Mouse (Mus musculus): ENCODE measurements around the gene Alg9. TPM values are rescaled to one million over a fixed set of nuclear protein-coding genes. Genes with fewer than 3 reads are reported as not detected.

Alg9 gene
- polyA plus RNA-seq, 1 experiment from 2014 or later = 60.6 TPM

DNA sequence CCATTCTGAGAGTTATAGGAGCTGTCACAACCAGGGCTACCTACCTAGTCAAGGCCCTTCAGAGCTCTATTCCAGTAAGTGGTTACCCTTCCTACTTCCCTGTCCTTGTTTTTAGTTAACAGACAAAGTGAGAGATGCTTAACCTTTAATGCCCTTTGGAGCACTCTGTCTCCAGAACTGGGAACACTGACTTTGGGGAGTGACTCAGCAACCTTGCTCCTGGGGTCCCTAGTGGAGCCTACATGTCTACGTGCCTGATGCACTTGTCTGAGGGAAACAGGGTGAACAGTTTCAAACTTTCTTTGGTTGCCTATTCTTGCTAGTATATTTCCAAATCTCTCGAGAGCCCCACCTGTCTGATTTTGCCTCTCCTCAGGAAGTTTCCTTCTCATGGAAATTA lies 32.1 kb upstream of the Alg9 start:
- H3K4me1 ChIP-seq (replicated peaks) = peaks cover 17% of the 10 kb centered on the region
- no peaks in the 10 kb centered on the region for H3K36me3 ChIP-seq
- ATAC-seq (ENCODE audit: low FRiP score, low read depth) = no peak
- no peak overlapping the region for H3K4me2 ChIP-seq
- H3K27ac ChIP-seq (replicated peaks) = no peak overlapping the region
- WGBS = 82% methylated on average over 2 of the region's 2 CpGs
- H3K9me3 ChIP-seq = no peaks in the 10 kb centered on the region
- H3K4me3 ChIP-seq = no peak overlapping the region
- peaks cover 7% of the 10 kb centered on the region; the same call in 1 of the 2 replicates for H3K27me3 ChIP-seq
- no peak overlapping the region for H3K9ac ChIP-seq

DNA sequence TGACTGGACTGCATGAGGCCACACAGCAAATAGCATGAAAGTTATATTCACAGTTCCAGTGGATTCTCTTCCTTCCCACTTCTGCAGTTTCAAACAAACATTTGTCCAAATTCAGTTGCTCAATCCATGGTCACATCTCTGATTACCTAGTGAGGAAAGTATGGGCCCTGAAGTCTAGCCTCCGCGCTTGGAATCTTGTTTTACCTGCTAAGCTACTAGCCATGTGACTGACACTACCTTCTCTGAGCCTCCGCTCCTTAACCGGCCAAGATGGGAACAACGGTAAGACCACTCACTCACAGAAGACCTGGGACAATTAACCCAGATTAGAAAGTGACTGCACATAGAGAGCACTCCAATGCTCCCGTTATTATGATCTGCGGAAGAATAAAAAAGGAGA lies 29.0 kb upstream of the Alg9 start:
- ATAC-seq (ENCODE audit: low FRiP score, low read depth) = no peak
- Histone ChIP-seq H3K9me3 (no peaks in the 10 kb centered on the region), H3K9ac (peak overlapping the region; percentile 29; the same call in 1 of the 2 replicates), H3K27me3 (0 out of 2 replicates have a peak, but pooled peaks cover 7% of the 10 kb centered on the region), H3K4me3 (peak overlapping the region; percentile 36), H3K4me1 (replicated peaks) (peaks cover 5% of the 10 kb centered on the region; the same call in 1 of the 2 replicates), H3K27ac (replicated peaks) (no peak overlapping the region), H3K4me2 (peak overlapping the region; percentile 64), H3K36me3 (no peaks in the 10 kb centered on the region)
- 17% methylated on average over 7 of the region's 7 CpGs for WGBS

DNA sequence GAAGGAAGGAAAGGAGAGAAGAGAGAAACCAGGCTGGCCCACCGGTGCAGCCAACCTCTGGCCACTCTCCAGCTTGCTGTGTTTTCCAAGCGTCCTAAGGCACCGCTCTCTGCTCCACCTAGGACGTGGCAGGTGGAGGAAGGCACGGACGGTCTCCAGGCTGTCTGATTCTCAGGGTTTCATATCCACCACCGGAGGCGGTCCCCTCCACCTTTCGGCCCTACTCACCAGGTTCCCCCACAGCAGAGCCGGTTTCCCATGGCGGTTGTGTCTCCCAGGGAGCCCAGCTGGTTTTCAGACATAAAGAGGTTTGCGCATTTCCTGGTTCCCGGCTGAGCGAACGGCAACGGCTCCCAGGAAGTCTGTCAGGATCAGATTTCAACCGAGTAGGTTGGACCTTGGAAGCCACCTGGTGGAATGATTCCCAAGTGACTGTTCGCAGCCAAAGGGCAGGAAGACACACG lies 28.6 kb upstream of the Alg9 start, which contains the start of gene 2310030G06Rik:
Gene 2310030G06Rik, minus strand, starts transcription at position 323 of the 464 bp plus-strand sequence.
- peak within 1 kb of the TSS; percentile 36 for H3K4me3 ChIP-seq
- H3K36me3 ChIP-seq = no peaks in the 10 kb centered on the region
- H3K27ac ChIP-seq (replicated peaks) = no peak within 1 kb of the TSS
- ATAC-seq (ENCODE audit: low FRiP score, low read depth) = 0 out of 2 replicates have a peak, but pooled peaks have one; percentile 34
- peak within 1 kb of the TSS; percentile 64 for H3K4me2 ChIP-seq
- H3K9ac ChIP-seq = peak within 1 kb of the TSS; percentile 29
- 3% methylated on average over 19 of the region's 19 CpGs for WGBS
- no peaks in the 10 kb centered on the region for H3K9me3 ChIP-seq
- 0 out of 2 replicates have a peak, but pooled peaks cover 7% of the 10 kb centered on the region for H3K27me3 ChIP-seq
- peaks cover 5% of the 10 kb centered on the region; the same call in 1 of the 2 replicates for H3K4me1 ChIP-seq (replicated peaks)

DNA sequence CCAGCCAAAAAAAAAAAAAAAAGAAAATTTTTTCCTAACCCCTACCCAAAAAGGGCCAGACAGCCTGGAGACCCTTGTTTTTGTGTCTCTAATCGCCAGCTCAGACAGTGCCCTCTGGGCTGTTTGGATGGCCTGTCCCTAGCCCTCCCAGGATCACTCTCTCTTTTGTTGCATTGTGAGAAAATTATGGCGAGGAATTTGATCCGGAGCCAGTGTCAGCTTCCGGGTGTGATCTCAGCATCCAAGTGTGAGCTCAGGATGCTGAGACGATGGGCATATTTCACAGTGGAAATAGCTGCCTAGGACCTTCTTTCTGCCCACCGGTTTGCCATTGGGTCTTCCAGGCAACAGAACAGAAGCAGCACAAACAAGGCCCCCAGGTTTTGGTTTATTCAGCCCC lies 24.1 kb upstream of the Alg9 start:
- H3K27ac ChIP-seq (replicated peaks) = no peak overlapping the region
- H3K9me3 ChIP-seq = no peaks in the 10 kb centered on the region
- H3K27me3 ChIP-seq = 0 out of 2 replicates have a peak, but pooled peaks cover 3% of the 10 kb centered on the region
- H3K4me1 ChIP-seq (replicated peaks) = peaks cover 11% of the 10 kb centered on the region; the same call in 1 of the 2 replicates
- no peak overlapping the region for H3K9ac ChIP-seq
- H3K4me2 ChIP-seq = no peak overlapping the region
- no peak overlapping the region for H3K4me3 ChIP-seq
- 66% methylated on average over 6 of the region's 6 CpGs for WGBS
- no peaks in the 10 kb centered on the region for H3K36me3 ChIP-seq
- no peak for ATAC-seq (ENCODE audit: low FRiP score, low read depth)

DNA sequence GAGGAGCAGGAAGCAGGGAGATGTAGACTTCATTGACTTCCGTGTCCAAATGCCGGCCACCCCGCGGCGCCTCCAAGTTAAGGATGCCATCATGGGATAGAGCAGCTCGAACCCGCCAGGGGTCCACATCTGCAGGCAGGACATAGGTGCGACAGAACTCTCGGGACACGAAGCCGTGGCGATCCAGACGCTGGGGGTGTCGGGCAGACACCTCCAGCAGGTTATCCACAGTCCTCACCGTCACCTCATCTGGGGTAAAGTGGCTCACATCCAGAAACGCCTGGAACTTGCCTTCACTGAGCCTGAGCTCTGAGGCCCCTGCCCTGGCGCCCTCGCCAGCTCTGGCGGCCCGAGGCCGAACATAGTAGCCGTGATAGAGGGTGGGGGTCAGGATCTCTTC lies 23.5 kb upstream of the Alg9 start, which contains the start of gene Cryab:
Gene Cryab, plus strand, starts transcription at position 3 of the 400 bp plus-strand sequence.
- H3K4me1 ChIP-seq (replicated peaks) = peaks cover 8% of the 10 kb centered on the region; the same call in 1 of the 2 replicates
- ATAC-seq (ENCODE audit: low FRiP score, low read depth) = no peak
- no peaks in the 10 kb centered on the region for H3K9me3 ChIP-seq
- no peaks in the 10 kb centered on the region for H3K36me3 ChIP-seq
- no peak within 1 kb of the TSS for H3K4me3 ChIP-seq
- no peak within 1 kb of the TSS for H3K27ac ChIP-seq (replicated peaks)
- 72% methylated on average over 22 of the region's 22 CpGs for WGBS
- no peak within 1 kb of the TSS for H3K4me2 ChIP-seq
- no peak within 1 kb of the TSS for H3K9ac ChIP-seq
- no peaks in the 10 kb centered on the region for H3K27me3 ChIP-seq

DNA sequence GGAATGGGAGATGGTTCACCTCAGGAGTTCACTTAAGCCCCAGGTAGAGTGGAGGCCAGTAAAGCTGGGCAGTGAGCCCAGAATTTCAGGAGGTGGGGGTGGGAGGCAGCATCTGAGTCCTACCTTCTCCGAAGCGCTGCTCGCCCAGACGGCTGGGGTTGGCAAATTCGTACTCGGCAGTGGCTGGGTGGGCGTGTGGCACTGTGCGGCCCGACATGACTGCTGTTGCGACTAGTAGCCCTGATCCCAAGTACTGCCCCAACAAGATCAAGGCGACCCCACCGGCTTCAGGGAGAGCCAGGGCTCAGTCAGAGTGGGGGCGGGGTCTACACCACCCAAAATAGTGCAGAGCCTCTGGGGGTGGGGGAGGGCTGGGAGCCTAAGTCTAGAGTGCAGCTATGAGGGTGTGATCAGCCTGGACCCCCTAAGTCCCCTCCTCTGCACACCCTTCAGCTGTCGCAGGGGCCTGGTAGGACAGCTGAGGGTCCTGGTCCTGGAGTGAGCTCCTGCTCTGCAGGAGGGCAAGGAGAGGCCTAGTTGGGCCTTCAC lies 22.7 kb upstream of the Alg9 start, which contains the start of gene Hspb2:
Gene Hspb2, minus strand, starts transcription at position 301 of the 549 bp plus-strand sequence.
- H3K4me2 ChIP-seq = no peak within 1 kb of the TSS
- H3K9me3 ChIP-seq = no peaks in the 10 kb centered on the region
- 0 out of 2 replicates have a peak, but pooled peaks cover 6% of the 10 kb centered on the region for H3K4me1 ChIP-seq (replicated peaks)
- 76% methylated on average over 14 of the region's 14 CpGs for WGBS
- no peaks in the 10 kb centered on the region for H3K27me3 ChIP-seq
- no peak within 1 kb of the TSS for H3K9ac ChIP-seq
- no peak for ATAC-seq (ENCODE audit: low FRiP score, low read depth)
- H3K4me3 ChIP-seq = no peak within 1 kb of the TSS; the same call in 1 of the 2 replicates
- no peaks in the 10 kb centered on the region for H3K36me3 ChIP-seq
- H3K27ac ChIP-seq (replicated peaks) = no peak within 1 kb of the TSS

DNA sequence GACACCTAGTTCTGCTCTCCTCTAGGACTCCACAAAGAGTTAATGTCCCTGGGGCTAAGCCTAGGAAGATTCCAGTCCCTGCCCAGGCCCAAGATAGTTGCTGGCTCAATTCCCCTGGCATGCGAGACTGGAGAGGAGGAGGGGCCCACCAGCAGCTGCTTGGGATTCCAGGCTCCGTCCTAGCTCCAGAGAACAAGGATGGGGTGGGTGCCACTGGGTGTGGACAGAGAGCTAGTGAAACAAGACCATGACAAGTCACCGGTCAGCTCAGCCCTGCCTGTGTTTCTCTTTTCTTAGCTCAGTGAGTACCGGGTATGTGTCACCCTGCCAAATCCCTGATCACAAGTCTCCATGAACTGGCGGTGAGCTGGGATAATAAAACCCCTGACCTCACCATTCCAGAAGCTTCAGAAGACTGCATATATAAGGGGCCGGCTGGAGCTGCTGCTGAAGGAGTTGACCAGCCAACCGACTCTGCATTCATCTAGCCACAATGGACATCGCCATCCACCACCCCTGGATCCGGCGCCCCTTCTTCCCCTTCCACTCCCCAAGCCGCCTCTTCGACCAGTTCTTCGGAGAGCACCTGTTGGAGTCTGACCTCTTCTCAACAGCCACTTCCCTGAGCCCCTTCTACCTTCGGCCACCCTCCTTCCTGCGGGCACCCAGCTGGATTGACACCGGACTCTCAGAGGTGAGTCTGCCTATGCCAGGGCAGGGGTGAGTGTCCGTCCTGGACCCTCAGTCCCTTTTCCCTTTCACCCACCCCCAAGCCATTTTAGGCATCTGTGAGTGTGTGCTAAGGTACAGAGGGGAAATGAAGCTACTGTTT lies 21.8 kb upstream of the Alg9 start:
- no peak for ATAC-seq (ENCODE audit: low FRiP score, low read depth)
- no peaks in the 10 kb centered on the region for H3K27me3 ChIP-seq
- no peak overlapping the region; the same call in 1 of the 2 replicates for H3K4me3 ChIP-seq
- no peak overlapping the region for H3K4me2 ChIP-seq
- no peaks in the 10 kb centered on the region for H3K36me3 ChIP-seq
- no peak overlapping the region for H3K27ac ChIP-seq (replicated peaks)
- no peaks in the 10 kb centered on the region for H3K9me3 ChIP-seq
- 0 out of 2 replicates have a peak, but pooled peaks cover 6% of the 10 kb centered on the region for H3K4me1 ChIP-seq (replicated peaks)
- H3K9ac ChIP-seq = no peak overlapping the region
- 72% methylated on average over 17 of the region's 17 CpGs for WGBS

DNA sequence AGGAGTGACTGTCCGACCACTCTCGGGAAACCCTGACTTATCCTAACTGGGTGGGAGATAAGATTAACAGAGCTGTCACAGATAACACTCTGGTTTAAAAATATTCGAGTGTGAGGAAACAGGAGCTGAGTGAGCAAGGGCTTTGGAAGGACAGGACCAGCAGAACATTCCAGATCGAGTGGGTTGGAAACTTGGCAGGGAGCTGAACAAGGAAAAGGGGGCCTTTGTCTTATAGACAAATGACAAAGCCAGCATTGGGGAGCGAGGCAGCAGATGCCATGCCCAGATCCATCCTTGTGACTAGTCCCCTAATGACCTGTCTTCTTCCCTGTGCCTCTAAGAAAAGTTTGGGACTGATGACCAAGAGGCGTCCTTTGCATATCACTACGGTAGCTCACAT lies 20.9 kb upstream of the Alg9 start:
- no peak overlapping the region for H3K4me2 ChIP-seq
- ATAC-seq (ENCODE audit: low FRiP score, low read depth) = no peak

DNA sequence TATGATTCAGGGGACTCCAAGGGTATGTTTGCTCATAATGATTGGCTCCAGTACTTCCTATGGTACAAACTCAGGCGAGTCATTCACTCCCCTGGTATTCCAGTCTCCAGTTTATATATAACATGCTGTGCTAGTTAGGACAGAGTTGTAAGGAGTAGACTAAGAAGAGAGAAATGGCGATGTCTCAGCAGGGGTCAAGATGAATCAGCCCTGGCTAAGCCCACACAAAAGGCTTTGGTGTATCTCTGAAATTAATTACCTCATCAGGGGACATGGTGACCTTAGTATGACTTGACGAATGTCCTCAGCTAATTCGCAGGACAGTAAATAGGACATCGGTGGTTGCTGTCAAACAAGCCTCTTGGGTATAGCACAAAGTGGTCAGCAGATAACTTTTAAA lies 18.1 kb upstream of the Alg9 start:
- no peak overlapping the region for H3K27ac ChIP-seq (replicated peaks)
- H3K4me3 ChIP-seq = no peak overlapping the region
- H3K27me3 ChIP-seq = no peaks in the 10 kb centered on the region
- H3K36me3 ChIP-seq = no peaks in the 10 kb centered on the region
- no peaks in the 10 kb centered on the region for H3K9me3 ChIP-seq
- H3K4me2 ChIP-seq = no peak overlapping the region
- 42% methylated on average over 5 of the region's 5 CpGs for WGBS
- no peak for ATAC-seq (ENCODE audit: low FRiP score, low read depth)
- no peak overlapping the region for H3K9ac ChIP-seq
- 0 out of 2 replicates have a peak, but pooled peaks cover 6% of the 10 kb centered on the region for H3K4me1 ChIP-seq (replicated peaks)

More for the DNA sequence above, 20.9 kb upstream of the Alg9 start:
- no peak overlapping the region for H3K4me3 ChIP-seq
- H3K9ac ChIP-seq = no peak overlapping the region
- 0 out of 2 replicates have a peak, but pooled peaks cover 6% of the 10 kb centered on the region for H3K4me1 ChIP-seq (replicated peaks)
- H3K9me3 ChIP-seq = no peaks in the 10 kb centered on the region
- no peak overlapping the region for H3K27ac ChIP-seq (replicated peaks)
- WGBS = 65% methylated on average over 7 of the region's 7 CpGs
- H3K27me3 ChIP-seq = no peaks in the 10 kb centered on the region
- H3K36me3 ChIP-seq = no peaks in the 10 kb centered on the region

DNA sequence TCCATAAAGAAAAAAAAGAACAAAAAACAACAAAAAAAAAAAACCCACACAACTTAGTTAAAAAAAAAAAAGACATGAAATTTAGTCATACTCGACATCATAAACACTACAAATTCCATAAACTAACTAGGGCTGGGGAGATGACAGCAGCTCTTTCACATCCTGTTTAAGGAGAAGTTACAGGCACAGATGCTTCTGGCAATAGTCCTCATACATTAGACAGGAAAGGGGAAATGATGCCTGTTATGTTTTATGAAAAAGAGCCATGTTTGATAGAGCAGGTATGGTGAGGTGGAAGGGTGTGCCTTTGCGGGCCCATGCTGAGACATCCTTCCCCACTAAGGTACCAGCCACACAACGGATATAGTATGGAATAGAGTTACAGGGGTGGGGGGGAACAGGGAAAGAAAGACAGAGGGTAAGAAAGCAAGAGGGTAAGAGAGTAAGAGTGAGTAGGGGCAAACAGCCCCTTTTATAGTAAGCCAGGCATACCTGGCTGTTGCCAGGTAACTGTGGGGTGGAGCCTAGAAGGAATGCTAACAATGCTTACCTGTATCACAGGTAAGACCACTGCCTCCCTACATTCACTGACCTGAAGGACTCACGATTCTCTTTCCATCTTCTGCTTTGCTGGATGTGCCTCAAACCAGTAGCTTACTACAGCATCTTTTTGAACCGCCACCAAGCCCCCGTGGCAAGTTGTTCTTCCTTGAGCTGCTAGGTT lies 13.1 kb upstream of the Alg9 start:
- Histone ChIP-seq H3K4me1 (replicated peaks) (no peaks in the 10 kb centered on the region), H3K4me3 (no peak overlapping the region), H3K27me3 (no peaks in the 10 kb centered on the region), H3K27ac (replicated peaks) (no peak overlapping the region), H3K9me3 (no peaks in the 10 kb centered on the region), H3K36me3 (0 out of 2 replicates have a peak, but pooled peaks cover 2% of the 10 kb centered on the region), H3K9ac (no peak overlapping the region), H3K4me2 (no peak overlapping the region)
- WGBS = 65% methylated on average over 6 of the region's 6 CpGs
- ATAC-seq (ENCODE audit: low FRiP score, low read depth) = no peak

DNA sequence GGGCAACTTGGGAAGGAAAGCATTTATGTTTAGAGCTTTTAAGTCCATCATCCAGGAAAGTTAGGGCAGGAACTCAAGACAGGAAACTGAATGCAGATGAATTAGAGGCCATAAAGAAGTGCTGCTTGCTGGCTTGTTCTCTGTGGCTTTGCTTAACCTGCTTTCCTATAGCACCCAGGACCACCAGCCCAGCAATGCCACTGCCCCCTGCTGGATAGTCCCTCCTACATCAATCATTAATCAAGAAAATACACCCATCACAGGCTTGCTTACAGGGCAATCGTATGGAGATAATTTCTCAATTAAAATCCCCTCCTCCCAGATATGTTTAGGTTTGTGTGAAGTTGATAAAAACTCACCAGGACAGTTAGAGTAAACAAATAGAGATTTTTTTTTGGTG lies 11.5 kb upstream of the Alg9 start:
- Histone ChIP-seq H3K4me3 (no peak overlapping the region), H3K36me3 (0 out of 2 replicates have a peak, but pooled peaks cover 2% of the 10 kb centered on the region), H3K9ac (no peak overlapping the region), H3K9me3 (no peaks in the 10 kb centered on the region), H3K27ac (replicated peaks) (no peak overlapping the region), H3K4me2 (no peak overlapping the region), H3K4me1 (replicated peaks) (peaks cover 10% of the 10 kb centered on the region), H3K27me3 (no peaks in the 10 kb centered on the region)
- 56% methylated on average over 1 of the region's 1 CpGs for WGBS
- ATAC-seq (ENCODE audit: low FRiP score, low read depth) = no peak

All from hindbrain, embryonic 15.5 days (tissue).